ENCODE assay signal across 10 mouse cellular contexts in genomic region chr1:72014580-72014979, GRCm38 (mm10).
DNase-seq lines count a peak whose midpoint lies in the region; ATAC-seq lines count a peak whose summit lies in the region.
"Had no signal": no experiment of that assay in that cellular context is flagged by ENCODE, and none has a peak within 500 bp of the region (broad histone marks: within the 10 kb centered on the region; RNA-seq: fewer than 3 reads in every experiment).

No protein-coding gene starts in this region.

- no peak overlapping the region for H3K9ac ChIP-seq in heart, embryonic 12.5 days
- H3K9ac ChIP-seq: forebrain, postnatal 0 days had no signal

- H3K4me2 ChIP-seq in heart, embryonic 12.5 days: no peak overlapping the region

- peak; percentile 37 for DNase-seq in gastrocnemius, postnatal 25 days
- no peak for DNase-seq in gastrocnemius, postnatal 14 days
- DNase-seq in kidney, adult 8-10 months: peak; percentile 22 to 35
- peak; percentile 27 for DNase-seq in lung, postnatal 14 days
- no peak for DNase-seq in right cerebral cortex, postnatal 25 days
- DNase-seq in yolk sac, embryonic 10.5 days (ENCODE audit: low spot score): no peak
- no peak for DNase-seq in thymus, postnatal 4 days
- DNase-seq: forebrain, postnatal 0 days had no signal

- peak overlapping the region; percentile 62; the same call in 1 of the 2 replicates for H3K27ac ChIP-seq in heart, embryonic 12.5 days (ENCODE audit: poor library complexity, severe bottlenecking)

- H3K36me3 ChIP-seq in heart, embryonic 12.5 days: no peaks in the 10 kb centered on the region

- WGBS in heart, embryonic 12.5 days: 33% methylated on average over 2 of the region's 2 CpGs

- intact Hi-C loops in gastrocnemius, postnatal 14 days (cut with DNase I; ENCODE audit: low total_unique reads): no loop called here

- peak; percentile 37; the same call in 1 of the 2 replicates for ATAC-seq in heart, embryonic 12.5 days (ENCODE audit: insufficient number of reproducible peaks, low FRiP score)
- ATAC-seq: forebrain, postnatal 0 days; hindbrain, embryonic 16.5 days had no signal

- H3K4me1 ChIP-seq in heart, embryonic 12.5 days (replicated peaks): peaks cover 30% of the 10 kb centered on the region

- H3K27me3 ChIP-seq in heart, embryonic 12.5 days (replicated peaks): no peaks in the 10 kb centered on the region

- no peak overlapping the region for H3K4me3 ChIP-seq in heart, embryonic 12.5 days

- no peaks in the 10 kb centered on the region for H3K9me3 ChIP-seq in heart, embryonic 12.5 days (replicated peaks)

Comparison
In these comparisons a context has a peak if more than half of its experiments do, and no peak if none do; other contexts are left out.
1. DNase-seq: peak in gastrocnemius, postnatal 25 days (single experiment), kidney, adult 8-10 months (2 of 2) and lung, postnatal 14 days (single experiment); none in gastrocnemius, postnatal 14 days (single experiment), right cerebral cortex, postnatal 25 days (single experiment), yolk sac, embryonic 10.5 days (single experiment) and thymus, postnatal 4 days (single experiment).